Mouse (Mus musculus) hindbrain, postnatal 0 days (tissue): ENCODE measurements around the gene Ddx19a. TPM values are rescaled to one million over a fixed set of nuclear protein-coding genes. Genes with fewer than 3 reads are reported as not detected.
"Not testable (repeated sequence)": the region's sequence is repeated elsewhere in the genome, so short reads cannot be mapped to it uniquely, and the experiment has no call there.

Source experiments
- ATAC-seq: fragments of 200-750 bp; cut with Nextera tagmentation; 2 replicates; pipeline ENCODE4 v1.8.0; 2017; ENCODE audit warnings: mild to moderate bottlenecking, moderate TSS enrichment, moderate library complexity
- DNase-seq: peaks from one replicate; pipeline ENCODE4 v3.0.0-alpha.2; 2015; ENCODE audit warnings: low spot score
- H3K27ac ChIP-seq: fragments of 300-500 bp; sonication (generic); 2 replicates; pipeline ENCODE4 v1.5.1; 2014; ENCODE audit warnings: mild to moderate bottlenecking
- H3K27me3 ChIP-seq: fragments of 300-500 bp; sonication (generic); 2 replicates; pipeline ENCODE4 v1.6.1; 2014; ENCODE audit warnings: low read length, mixed read lengths; ENCODE audit not compliant: insufficient read depth
- H3K36me3 ChIP-seq: fragments of 300-500 bp; sonication (generic); 2 replicates; pipeline ENCODE4 v1.6.1; 2014; ENCODE audit warnings: low read length, mixed read lengths; ENCODE audit not compliant: insufficient read depth
- H3K4me1 ChIP-seq: fragments of 300-500 bp; sonication (generic); 2 replicates; pipeline ENCODE4 v1.6.1; 2014; ENCODE audit warnings: antibody characterized with exemption, low read length, mixed read lengths; ENCODE audit not compliant: insufficient read depth
- H3K4me2 ChIP-seq: fragments of 300-500 bp; sonication (generic); 2 replicates; pipeline ENCODE4 v1.6.1; 2014; ENCODE audit warnings: low read depth, mild to moderate bottlenecking, low read length, moderate library complexity, mixed read lengths
- H3K4me3 ChIP-seq: fragments of 300-500 bp; sonication (generic); 2 replicates; pipeline ENCODE4 v1.5.1; 2014; ENCODE audit warnings: low read length
- H3K9ac ChIP-seq: fragments of 300-500 bp; sonication (generic); replicated peaks from 2 replicates; pipeline ENCODE4 v1.6.1; 2014; ENCODE audit warnings: mild to moderate bottlenecking, low read length, moderate library complexity, mixed read lengths
- H3K9me3 ChIP-seq: fragments of 300-500 bp; sonication (generic); 2 replicates; pipeline ENCODE4 v1.6.1; 2016; ENCODE audit warnings: low read length, mixed read lengths
- CTCF ChIP-seq: IDR thresholded peaks from 2 replicates; pipeline ENCODE4 v1.5.1; 2016; ENCODE audit warnings: antibody characterized with exemption, control low read depth, low read depth
- WGBS: fragments of 180-500 bp; shearing (Covaris S2); extraction: QIAGEN DNeasy Blood & Tissue Kit; methylation state at CpG from one replicate; pipeline ENCODE4 v1.1.7; 2014; 5-methylcytosine and 5-hydroxymethylcytosine counted together
- polyA plus RNA-seq: library from polyadenylated mRNA; unstranded; fragments of >200 nt; fragmentation: Nextera tagmentation; extraction: Ambion mirVana; gene quantifications from 2 replicates; pipeline ENCODE4 v1.2.1, GENCODE M21; 2015
- total RNA-seq: library from RNA; depleted of rRNA; stranded (reverse); fragments of >200 nt; gene quantifications from 2 replicates; pipeline ENCODE4 v1.2.3, GENCODE M21; 2014

Ddx19a gene
- total and polyA plus RNA-seq, 2 experiments from 2014 or later, result 10.8 to 35.1 TPM

DNA sequence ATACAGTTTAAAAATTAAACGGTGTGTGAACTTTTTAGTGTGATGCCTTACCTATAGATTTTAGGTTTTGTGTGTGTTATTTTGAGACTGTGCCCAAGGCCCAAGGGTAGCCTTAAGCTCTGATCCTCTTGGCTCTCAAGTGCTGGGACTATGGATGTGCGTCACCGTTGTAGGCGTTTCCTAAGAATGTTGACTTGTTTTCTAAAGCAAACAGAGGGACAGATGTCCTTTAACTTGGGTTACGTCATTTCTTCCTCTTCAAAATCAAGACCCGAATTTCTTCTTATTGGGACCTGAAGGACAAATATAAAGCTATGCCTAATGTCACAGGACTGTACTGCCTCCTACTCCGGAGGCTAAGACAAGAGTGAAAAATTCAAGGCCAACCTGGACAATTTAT lies 35.3 kb upstream of the Ddx19a start, which contains the start of gene Aars:
Gene Aars, plus strand, starts transcription at position 229 of the 400 bp plus-strand sequence.
- Histone ChIP-seq H3K4me1 (no peaks in the 10 kb centered on the region; the same call in 1 of the 2 replicates), H3K9ac (peak within 1 kb of the TSS; percentile 91), H3K36me3 (peaks cover 16% of the 10 kb centered on the region), H3K9me3 (no peaks in the 10 kb centered on the region), H3K4me2 (peak within 1 kb of the TSS; percentile 69), H3K27me3 (no peaks in the 10 kb centered on the region), H3K4me3 (peak within 1 kb of the TSS; percentile 85), H3K27ac (peak within 1 kb of the TSS; percentile 93)
- ATAC-seq (no peak), DNase-seq (no peak)
- TF ChIP-seq CTCF, result no peak
- WGBS, result 97% methylated on average over 7 of the region's 7 CpGs

DNA sequence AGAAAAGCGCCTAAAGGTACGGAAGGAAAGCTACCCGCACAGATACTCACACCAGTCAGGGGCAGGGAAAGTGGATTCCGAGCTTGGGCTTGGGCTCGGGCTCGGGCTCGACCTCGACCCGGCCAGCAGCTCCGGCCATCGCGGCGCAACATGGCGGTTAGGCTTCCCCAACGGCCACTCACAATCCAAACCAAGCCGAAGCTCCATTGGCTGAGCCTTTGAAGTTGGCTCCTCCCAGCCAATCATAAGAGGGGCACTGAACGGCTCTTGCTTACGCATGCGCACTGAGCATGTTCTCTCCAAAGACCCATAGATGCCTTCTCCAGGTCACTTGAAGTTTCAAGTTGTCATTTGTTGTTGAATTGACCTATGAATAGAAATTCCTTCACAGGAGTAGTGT lies 34.0 kb upstream of the Ddx19a start, which contains the start of gene Ddx19b:
Gene Ddx19b, minus strand, starts transcription at position 180 of the 400 bp plus-strand sequence.
- DNase-seq (no peak), ATAC-seq (no peak)
- no peak for TF ChIP-seq CTCF
- WGBS, result 96% methylated on average over 19 of the region's 19 CpGs
- H3K4me2 ChIP-seq, result no peak within 1 kb of the TSS
- H3K27ac ChIP-seq, result no peak within 1 kb of the TSS
- H3K9me3 ChIP-seq, result no peaks in the 10 kb centered on the region
- peaks cover 10% of the 10 kb centered on the region; the same call in 1 of the 2 replicates for H3K36me3 ChIP-seq
- H3K4me3 ChIP-seq, result no peak within 1 kb of the TSS
- H3K4me1 ChIP-seq, result no peaks in the 10 kb centered on the region; the same call in 1 of the 2 replicates
- no peak within 1 kb of the TSS for H3K9ac ChIP-seq
- H3K27me3 ChIP-seq, result no peaks in the 10 kb centered on the region

- no peak for TF ChIP-seq CTCF
- no peak for ATAC-seq
- H3K4me1 ChIP-seq, result no peaks in the 10 kb centered on the region
- H3K36me3 ChIP-seq, result no peaks in the 10 kb centered on the region
- no peaks in the 10 kb centered on the region for H3K9me3 ChIP-seq
- H3K27me3 ChIP-seq, result no peaks in the 10 kb centered on the region
- H3K27ac ChIP-seq, result no peak overlapping the region
- H3K4me2 ChIP-seq, result no peak overlapping the region
- 80% methylated on average over 6 of the region's 6 CpGs for WGBS
- no peak overlapping the region for H3K4me3 ChIP-seq
- H3K9ac ChIP-seq, result no peak overlapping the region
- no peak for DNase-seq
These were observed 32.4 kb upstream of the Ddx19a start for GRCm38 (mm10) chr8:111030045-111030444.

DNA sequence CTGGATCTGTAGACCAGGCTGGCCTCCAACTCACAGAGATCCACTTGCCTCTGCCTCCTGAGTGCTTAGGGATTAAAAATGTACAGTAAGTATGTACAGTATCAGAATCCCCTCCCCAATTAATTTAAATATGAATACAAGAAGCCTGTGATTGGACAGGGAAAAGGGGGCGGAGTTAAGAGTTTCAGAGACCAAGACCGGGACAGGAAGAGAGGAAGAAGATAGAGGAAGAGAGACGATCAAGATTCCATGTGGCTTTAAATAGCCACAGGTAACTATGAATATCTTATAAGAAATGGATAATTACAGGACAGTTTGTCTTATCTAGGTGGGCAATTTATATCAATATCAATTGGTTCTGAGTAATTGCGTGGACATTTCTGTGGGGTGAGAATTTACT lies 32.0 kb upstream of the Ddx19a start:
- Histone ChIP-seq H3K9ac (no peak overlapping the region), H3K4me2 (no peak overlapping the region), H3K27ac (no peak overlapping the region), H3K36me3 (no peaks in the 10 kb centered on the region), H3K4me1 (no peaks in the 10 kb centered on the region), H3K9me3 (no peaks in the 10 kb centered on the region), H3K27me3 (no peaks in the 10 kb centered on the region), H3K4me3 (no peak overlapping the region)
- DNase-seq, result no peak
- WGBS, result 64% methylated on average over 4 of the region's 4 CpGs
- ATAC-seq, result no peak
- TF ChIP-seq CTCF, result no peak

GRCm38 (mm10) chr8:111027391-111027937 lies 29.9 kb upstream of the Ddx19a start:
- H3K27ac ChIP-seq, result peak overlapping the region; percentile 71
- no peaks in the 10 kb centered on the region for H3K9me3 ChIP-seq
- 0 out of 2 replicates have a peak, but pooled peaks have one; percentile 4 for TF ChIP-seq CTCF
- H3K27me3 ChIP-seq, result no peaks in the 10 kb centered on the region
- DNase-seq (peak; percentile 95), ATAC-seq (peak; percentile 97)
- H3K9ac ChIP-seq, result peak overlapping the region; percentile 76
- peak overlapping the region; percentile 70 for H3K4me3 ChIP-seq
- under 1% methylated on average over 31 of the region's 31 CpGs for WGBS
- no peaks in the 10 kb centered on the region for H3K36me3 ChIP-seq
- H3K4me1 ChIP-seq, result no peaks in the 10 kb centered on the region
- H3K4me2 ChIP-seq, result peak overlapping the region; percentile 67

- H3K36me3 ChIP-seq, H3K27ac ChIP-seq, H3K27me3 ChIP-seq, H3K9me3 ChIP-seq, H3K4me3 ChIP-seq, ATAC-seq, H3K4me1 ChIP-seq, DNase-seq, H3K9ac ChIP-seq: not testable (repeated sequence)
- peak overlapping the region; percentile 67; the same call in 1 of the 2 replicates for H3K4me2 ChIP-seq
- WGBS, result 91% methylated on average over 1 of the region's 2 CpGs
These were observed 29.0 kb upstream of the Ddx19a start for GRCm38 (mm10) chr8:111026609-111027008.

DNA sequence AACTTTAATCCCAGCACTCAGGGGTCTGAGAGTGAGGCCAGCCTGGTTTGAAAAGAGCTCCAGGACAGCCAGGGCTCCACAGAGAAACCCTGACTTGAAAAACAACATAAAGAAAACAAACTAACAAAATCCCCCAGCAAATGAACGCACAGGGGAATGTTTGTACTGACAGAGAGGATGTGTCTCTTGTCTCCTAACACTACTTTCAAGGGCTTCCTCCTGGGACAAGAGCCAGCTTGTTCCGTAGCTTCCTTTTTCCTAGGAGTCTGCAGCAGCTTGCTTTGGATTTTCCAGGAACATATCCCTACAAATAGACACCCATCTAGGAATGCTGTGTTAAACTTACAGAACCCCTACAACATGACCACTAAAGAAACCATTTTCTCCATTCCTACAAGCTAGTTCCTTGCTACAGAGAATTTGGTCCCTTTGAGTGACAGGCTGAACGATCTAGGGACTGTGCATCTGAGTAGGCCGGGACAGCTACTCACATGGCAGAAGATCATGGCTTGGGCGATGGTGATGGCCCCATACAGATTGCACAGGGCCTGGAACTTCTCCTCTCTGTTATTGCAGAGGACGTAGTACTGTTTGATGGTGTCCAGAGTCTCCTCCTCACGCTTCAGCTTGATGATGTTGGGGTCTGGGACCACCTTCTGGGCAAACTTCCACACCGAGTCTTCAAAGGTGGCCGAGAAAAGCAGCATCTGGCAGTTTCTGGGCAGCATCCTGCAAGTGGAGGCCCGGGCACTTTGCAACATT lies 12.8 kb upstream of the Ddx19a start:
- H3K9ac ChIP-seq, H3K4me1 ChIP-seq, ATAC-seq, H3K27ac ChIP-seq, H3K4me3 ChIP-seq, H3K9me3 ChIP-seq, DNase-seq, H3K4me2 ChIP-seq, H3K27me3 ChIP-seq: not testable (repeated sequence)
- 92% methylated on average over 8 of the region's 10 CpGs for WGBS
- peaks cover 29% of the 10 kb centered on the region for H3K36me3 ChIP-seq
